In genomic region chr11:76612638-76613104, GRCm38 (mm10) we compare ENCODE assay signal across 8 mouse cellular contexts. TPM values are rescaled to one million over a fixed set of nuclear protein-coding genes. Genes with fewer than 3 reads are reported as not detected.
DNase-seq lines count a peak whose midpoint lies in the region; ATAC-seq and TF ChIP-seq lines count a peak whose summit lies in the region.

No protein-coding gene starts in this region.

- peak overlapping the region; percentile 50; the same call in 1 of the 2 replicates for H3K9ac ChIP-seq in kidney, embryonic 14.5 days (ENCODE audit: low read depth, low read length)
- H3K9ac ChIP-seq in limb, embryonic 12.5 days (replicated peaks), result peak overlapping the region; percentile 56
- peak overlapping the region; percentile 60 for H3K9ac ChIP-seq in midbrain, postnatal 0 days (replicated peaks; ENCODE audit: low read length, poor library complexity, severe bottlenecking)

- H3K4me2 ChIP-seq in kidney, embryonic 14.5 days (replicated peaks; ENCODE audit: low read depth, low read length), result peak overlapping the region; percentile 74
- H3K4me2 ChIP-seq in limb, embryonic 12.5 days, result peak overlapping the region; percentile 82
- peak overlapping the region; percentile 58 for H3K4me2 ChIP-seq in midbrain, postnatal 0 days (ENCODE audit: low read depth, low read length, poor library complexity, severe bottlenecking)

- H3K9me3 ChIP-seq in kidney, embryonic 14.5 days (ENCODE audit: control insufficient read depth, low read length), result no peaks in the 10 kb centered on the region
- H3K9me3 ChIP-seq in limb, embryonic 12.5 days, result no peaks in the 10 kb centered on the region
- no peaks in the 10 kb centered on the region for H3K9me3 ChIP-seq in midbrain, postnatal 0 days (ENCODE audit: low read length)

- H3K4me1 ChIP-seq in kidney, embryonic 14.5 days (ENCODE audit: control insufficient read depth, insufficient read depth, low read length), result peaks cover 11% of the 10 kb centered on the region; the same call in 1 of the 2 replicates
- peaks cover 13% of the 10 kb centered on the region for H3K4me1 ChIP-seq in limb, embryonic 12.5 days (replicated peaks)
- no peaks in the 10 kb centered on the region for H3K4me1 ChIP-seq in midbrain, postnatal 0 days (ENCODE audit: insufficient read depth, low read length)

- ATAC-seq in kidney, embryonic 14.5 days (ENCODE audit: low FRiP score, low TSS enrichment), result peak; percentile 37; the same call in 1 of the 2 replicates
- ATAC-seq in limb, embryonic 12.5 days (ENCODE audit: insufficient number of reproducible peaks, insufficient read depth, low FRiP score, low TSS enrichment, low read depth), result no peak
- ATAC-seq in midbrain, postnatal 0 days (ENCODE audit: low FRiP score), result peak; percentile 63; the same call in 1 of the 2 replicates

- peak; percentile 19 for DNase-seq in gastrocnemius, postnatal 10 days
- DNase-seq in gastrocnemius, postnatal 25 days, result no peak
- peak; percentile 72 to 74 for DNase-seq in cerebellum, postnatal 14 days
- DNase-seq in gonadal fat pad, adult 2 months (ENCODE audit: low read depth), result peak; percentile 5
- DNase-seq in midbrain, postnatal 0 days (ENCODE audit: low spot score), result peak; percentile 83
- DNase-seq in testis, postnatal 14 days (ENCODE audit: low spot score), result peak; percentile 38

- H3K36me3 ChIP-seq in kidney, embryonic 14.5 days (ENCODE audit: control insufficient read depth, insufficient read depth, low read length), result no peaks in the 10 kb centered on the region; the same call in 1 of the 2 replicates
- no peaks in the 10 kb centered on the region for H3K36me3 ChIP-seq in limb, embryonic 12.5 days
- no peaks in the 10 kb centered on the region for H3K36me3 ChIP-seq in midbrain, postnatal 0 days (ENCODE audit: insufficient read depth, low read length)

- no peak overlapping the region for H3K27ac ChIP-seq in kidney, embryonic 14.5 days (ENCODE audit: low read depth, low read length)
- H3K27ac ChIP-seq in limb, embryonic 12.5 days, result no peak overlapping the region
- H3K27ac ChIP-seq in midbrain, postnatal 0 days (ENCODE audit: low read depth, low read length), result peak overlapping the region; percentile 75

- no peaks in the 10 kb centered on the region for H3K27me3 ChIP-seq in kidney, embryonic 14.5 days (ENCODE audit: control insufficient read depth, insufficient read depth, low read length)
- H3K27me3 ChIP-seq in limb, embryonic 12.5 days, result no peaks in the 10 kb centered on the region
- H3K27me3 ChIP-seq in midbrain, postnatal 0 days (ENCODE audit: insufficient read depth, low read length), result no peaks in the 10 kb centered on the region

- TF ChIP-seq CTCF in midbrain, postnatal 0 days (IDR thresholded peaks at IDR 0.05), result no peak

- H3K4me3 ChIP-seq in kidney, embryonic 14.5 days (ENCODE audit: low read length), result peak overlapping the region; percentile 37
- peak overlapping the region; percentile 47 for H3K4me3 ChIP-seq in limb, embryonic 12.5 days (replicated peaks)
- peak overlapping the region; percentile 39 for H3K4me3 ChIP-seq in midbrain, postnatal 0 days (ENCODE audit: low read depth, low read length)

- 1% methylated on average over 19 of the region's 19 CpGs for WGBS in kidney, embryonic 14.5 days
- WGBS in limb, embryonic 12.5 days, result 3% methylated on average over 19 of the region's 19 CpGs
- WGBS in midbrain, postnatal 0 days, result under 1% methylated on average over 19 of the region's 19 CpGs

RNA-seq across cellular contexts. Expression of gene Abr, which starts 9.4 kb away (rescaled TPM):
- total RNA-seq in gastrocnemius, postnatal 10 days (2021), result 10 to 100 TPM; 23.9 to 27.0 TPM
- total RNA-seq in gastrocnemius, postnatal 25 days (2021), result 10 to 100 TPM; 11.3 to 11.6 TPM
- polyA plus RNA-seq in gonadal fat pad, adult 2 months (2012; rRNA removed), result 39.9 and 44.5 TPM in 2 replicates
- 31.8 and 57.7 TPM in 2 replicates for polyA plus RNA-seq in kidney, embryonic 14.5 days (2014; fragmentation: Nextera tagmentation; extraction: Ambion mirVana)
- polyA plus RNA-seq in limb, embryonic 12.5 days (2016; fragmentation: Nextera tagmentation; extraction: Ambion mirVana), result 48.3 and 54.0 TPM in 2 replicates
- total RNA-seq in midbrain, postnatal 0 days (2014; rRNA removed), result 243 and 250 TPM in 2 replicates
- polyA plus RNA-seq in midbrain, postnatal 0 days (2015; fragmentation: Nextera tagmentation; extraction: Ambion mirVana), result 99.4 and 102 TPM in 2 replicates

RNA-seq across cellular contexts. Expression of gene Bhlha9, which starts 59.6 kb away (rescaled TPM):
- not detected for total RNA-seq in gastrocnemius, postnatal 10 days (2021)
- not detected for total RNA-seq in gastrocnemius, postnatal 25 days (2021)
- polyA plus RNA-seq in gonadal fat pad, adult 2 months (2012; rRNA removed), result not detected in 2 replicates
- 0.49 TPM in 1 of 2 replicates, not detected in the other for polyA plus RNA-seq in kidney, embryonic 14.5 days (2014; fragmentation: Nextera tagmentation; extraction: Ambion mirVana)
- polyA plus RNA-seq in limb, embryonic 12.5 days (2016; fragmentation: Nextera tagmentation; extraction: Ambion mirVana), result 8.8 and 9.6 TPM in 2 replicates
- 2.8 and 4.9 TPM in 2 replicates for total RNA-seq in midbrain, postnatal 0 days (2014; rRNA removed)
- polyA plus RNA-seq in midbrain, postnatal 0 days (2015; fragmentation: Nextera tagmentation; extraction: Ambion mirVana), result 1.9 and 2.1 TPM in 2 replicates
